Comparison of ENCODE assay signal across 19 mouse cellular contexts in genomic region chr10:71646071-71646470, GRCm38 (mm10).
"Had no signal": no experiment of that assay in that cellular context is flagged by ENCODE, and none has a peak within 500 bp of the region (broad histone marks: within the 10 kb centered on the region; RNA-seq: fewer than 3 reads in every experiment).

No protein-coding gene starts in this region.

- H3K4me3 ChIP-seq: limb, embryonic 15.5 days; liver, embryonic 12.5 days; midbrain, embryonic 10.5 days; midbrain, embryonic 12.5 days; myocyte; neural tube, embryonic 13.5 days; neural tube, embryonic 15.5 days had no signal

- H3K4me1 ChIP-seq: limb, embryonic 15.5 days; liver, embryonic 12.5 days; midbrain, embryonic 10.5 days; midbrain, embryonic 12.5 days; neural tube, embryonic 13.5 days; neural tube, embryonic 15.5 days had no signal

- H3K36me3 ChIP-seq: limb, embryonic 15.5 days; liver, embryonic 12.5 days; midbrain, embryonic 10.5 days; midbrain, embryonic 12.5 days; neural tube, embryonic 13.5 days; neural tube, embryonic 15.5 days had no signal

- H3K27ac ChIP-seq: limb, embryonic 15.5 days; liver, embryonic 12.5 days; liver, embryonic 14.5 days; midbrain, embryonic 10.5 days; midbrain, embryonic 12.5 days; neural tube, embryonic 13.5 days; neural tube, embryonic 15.5 days had no signal

- H3K9me3 ChIP-seq: limb, embryonic 15.5 days; midbrain, embryonic 10.5 days; neural tube, embryonic 13.5 days; neural tube, embryonic 15.5 days had no signal

- H3K4me2 ChIP-seq: limb, embryonic 15.5 days; liver, embryonic 12.5 days; midbrain, embryonic 12.5 days; neural tube, embryonic 13.5 days; neural tube, embryonic 15.5 days had no signal

- DNase-seq: lung, postnatal 36 days; midbrain, embryonic 14.5 days; retina, postnatal 1 day; right cerebral cortex, adult 18-20 months; right cerebral cortex, postnatal 25 days; right cerebral cortex, postnatal 4 days; spleen, adult 18-20 months; thymus, adult 18-20 months; thymus, postnatal 14 days; thymus, postnatal 36 days had no signal

- ATAC-seq: liver, embryonic 12.5 days; midbrain, embryonic 16.5 days had no signal

- H3K9ac ChIP-seq: limb, embryonic 15.5 days; liver, embryonic 12.5 days; liver, embryonic 14.5 days; midbrain, embryonic 12.5 days; neural tube, embryonic 13.5 days; neural tube, embryonic 15.5 days had no signal

- H3K27me3 ChIP-seq: limb, embryonic 15.5 days; liver, embryonic 12.5 days; midbrain, embryonic 12.5 days; neural tube, embryonic 13.5 days; neural tube, embryonic 15.5 days had no signal
